Mouse (Mus musculus): ENCODE results near the gene 4931422A03Rik. TPM values are rescaled to one million over a fixed set of nuclear protein-coding genes. Genes with fewer than 3 reads are reported as not detected.

The 4931422A03Rik gene
- total RNA-seq, 2 experiments from 2014 or later: not detected

DNA sequence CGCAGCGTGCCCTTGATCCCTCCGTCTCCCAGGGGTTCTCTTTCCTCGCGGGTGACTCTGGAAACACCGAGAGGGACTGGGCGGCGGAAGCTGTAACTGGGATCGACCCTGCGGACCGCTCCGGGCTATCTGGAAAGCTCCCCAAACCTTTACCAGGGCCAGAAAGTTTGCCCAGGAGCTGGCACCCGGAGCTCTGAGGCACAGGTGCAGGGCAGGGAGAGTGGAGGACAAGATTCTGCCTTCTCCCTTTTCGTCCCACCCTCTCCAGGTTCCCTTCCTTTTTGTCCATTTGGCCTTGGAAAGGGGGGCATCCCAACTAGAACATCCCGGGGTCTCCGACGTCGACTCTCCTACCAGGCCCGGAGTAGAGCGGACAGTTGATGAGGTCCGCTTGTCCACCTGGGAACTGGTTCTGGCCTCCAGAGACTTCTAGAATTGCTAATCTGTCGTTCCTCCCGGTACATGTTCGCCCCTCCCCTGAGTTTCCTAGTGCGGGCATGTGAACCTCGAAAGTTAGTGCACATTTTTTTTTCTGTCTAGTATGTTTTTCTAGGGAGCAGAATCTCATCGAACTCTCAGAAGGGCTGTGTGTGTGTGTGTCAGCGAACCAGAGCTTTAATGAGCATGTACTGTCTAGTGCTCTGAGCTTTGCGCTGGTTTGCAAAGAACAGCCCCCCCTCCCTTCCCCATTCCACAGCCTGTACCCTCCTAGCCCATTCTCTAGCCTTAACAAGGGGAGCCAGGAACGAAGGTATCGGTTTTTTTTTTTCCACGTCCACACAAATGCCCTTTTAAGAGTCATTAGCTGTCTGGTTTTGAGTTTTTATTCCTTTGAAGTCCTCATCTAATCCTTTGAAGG, 57.1 kb downstream of the 4931422A03Rik start:
- no peak for DNase-seq
- intact Hi-C loops (cut with DNase I): no loop called here

GRCm38 (mm10) chr2:103970041-103970790, 57.9 kb downstream of the 4931422A03Rik start:
- intact Hi-C loops (cut with DNase I): no loop called here
- peak; percentile 60 for DNase-seq

DNA sequence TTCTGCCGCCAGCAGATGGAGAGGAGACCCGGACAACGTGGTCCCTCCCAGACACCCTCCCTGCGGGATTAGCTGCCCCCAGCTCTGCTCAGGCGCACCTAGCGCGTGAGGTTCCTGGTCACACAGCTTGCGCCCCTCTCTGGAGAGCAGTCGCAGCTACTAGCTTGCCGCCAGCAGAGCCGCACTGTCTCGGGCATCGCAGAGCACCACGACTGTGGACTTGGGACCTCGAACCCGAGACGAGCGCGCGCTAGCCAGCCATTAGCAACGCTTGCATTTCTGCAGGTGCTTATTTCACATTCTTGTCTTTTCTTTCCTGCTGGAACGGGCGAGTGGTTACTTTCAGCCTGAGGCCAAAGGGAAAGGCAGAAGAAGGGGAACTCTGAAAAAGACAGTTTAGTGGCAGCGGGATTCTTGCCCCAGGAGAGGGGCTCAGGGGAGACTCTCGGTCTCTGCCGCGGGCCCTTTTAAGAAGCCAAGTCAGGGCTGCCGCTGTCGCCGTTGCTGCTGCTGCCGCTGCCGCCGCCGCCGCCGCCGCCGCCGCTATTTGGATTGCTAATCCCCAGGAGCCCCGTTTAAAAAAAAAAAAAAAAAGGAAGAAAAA, 58.6 kb downstream of the 4931422A03Rik start:
- DNase-seq: peak; percentile 60
- intact Hi-C loops (cut with DNase I): no loop called here

- intact Hi-C loops (cut with DNase I): no loop called here
Observed at GRCm38 (mm10) chr2:103968919-103969436, 59.2 kb downstream of the 4931422A03Rik start.

GRCm38 (mm10) chr2:103968186-103968585, 60.0 kb downstream of the 4931422A03Rik start:
- intact Hi-C loops (cut with DNase I): no loop called here
- no peak for DNase-seq

More at GRCm38 (mm10) chr2:103968919-103969436, 59.2 kb downstream of the 4931422A03Rik start:
- no peak for DNase-seq

DNA sequence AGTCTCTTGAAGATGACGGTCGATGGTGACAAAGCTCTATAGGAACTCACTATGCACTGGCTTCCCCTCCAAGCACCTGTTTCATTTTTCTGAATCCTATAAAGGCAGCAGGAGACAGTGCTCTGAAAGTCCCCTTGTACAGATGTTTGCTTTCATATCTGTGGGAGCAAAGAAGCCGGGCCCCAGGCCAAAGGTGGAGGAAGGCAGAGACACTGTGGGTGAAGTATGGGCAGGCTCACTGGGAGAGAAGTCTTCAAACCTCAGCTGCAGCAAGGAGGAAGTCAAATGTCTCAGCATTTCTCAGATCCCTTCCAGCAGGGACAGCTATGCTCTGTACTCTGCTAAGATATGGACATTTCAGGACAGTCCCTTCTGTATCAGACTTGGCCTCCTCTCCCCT, 62.8 kb downstream of the 4931422A03Rik start:
- intact Hi-C loops (cut with DNase I): no loop called here
- no peak for DNase-seq

- no peak for DNase-seq
- intact Hi-C loops (cut with DNase I): no loop called here
Observed at GRCm38 (mm10) chr2:103962349-103962748, 65.8 kb downstream of the 4931422A03Rik start.

DNA sequence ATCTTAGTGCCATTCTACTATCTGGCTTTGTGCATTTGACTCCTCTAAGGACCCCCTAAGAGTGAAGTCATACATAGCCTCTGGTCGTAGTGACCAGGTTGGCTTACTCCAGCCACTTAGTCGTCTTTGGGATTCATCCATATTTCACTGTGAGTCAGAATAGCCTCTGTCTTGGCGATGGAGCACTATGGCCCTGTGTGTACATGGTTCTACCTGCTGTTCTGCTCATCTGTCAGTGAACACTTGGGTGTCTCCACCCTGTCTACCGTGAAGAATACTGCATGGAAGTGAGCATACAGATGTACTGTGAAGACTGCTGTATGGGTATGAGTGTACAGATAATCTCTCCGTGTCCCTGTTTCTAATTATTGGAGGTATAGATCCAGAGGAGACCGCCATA, 68.6 kb downstream of the 4931422A03Rik start:
- intact Hi-C loops (cut with DNase I): no loop called here

GRCm38 (mm10) chr2:103959066-103959465, 69.1 kb downstream of the 4931422A03Rik start:
- DNase-seq: no peak
- intact Hi-C loops (cut with DNase I): no loop called here

More for the DNA sequence above, 68.6 kb downstream of the 4931422A03Rik start:
- DNase-seq: no peak

DNA sequence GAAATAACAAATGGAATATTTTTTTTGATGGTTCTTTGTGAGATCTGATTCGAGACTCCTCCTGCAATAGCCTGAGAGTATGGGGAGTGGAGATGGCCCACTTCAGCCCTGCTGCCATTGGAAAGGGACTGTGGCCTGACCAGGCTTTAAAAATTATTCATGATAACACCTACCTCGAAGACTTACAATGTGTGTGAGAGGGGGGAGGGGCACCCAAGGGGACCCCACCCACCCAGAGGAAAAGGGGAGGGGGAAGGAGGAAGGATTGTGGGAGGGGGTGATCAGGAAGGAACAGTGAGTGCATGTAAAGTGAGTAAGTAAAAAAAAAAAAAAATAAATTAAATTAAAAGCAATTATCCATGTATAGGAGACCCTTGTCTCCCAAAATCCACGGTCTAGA, 69.5 kb downstream of the 4931422A03Rik start:
- no peak for DNase-seq
- intact Hi-C loops (cut with DNase I): no loop called here

- no peak for DNase-seq
- intact Hi-C loops (cut with DNase I): no loop called here
Observed at GRCm38 (mm10) chr2:103957649-103958546, 70.3 kb downstream of the 4931422A03Rik start, which contains the start of gene Lmo2. Gene Lmo2, plus strand, starts transcription at chr2:103957986.

GRCm38 (mm10) chr2:103956867-103957266, 71.3 kb downstream of the 4931422A03Rik start:
- no peak for DNase-seq
- intact Hi-C loops (cut with DNase I): no loop called here

- intact Hi-C loops (cut with DNase I): no loop called here
Observed at GRCm38 (mm10) chr2:103955714-103956113, 72.4 kb downstream of the 4931422A03Rik start.

GRCm38 (mm10) chr2:103953050-103953835, 74.9 kb downstream of the 4931422A03Rik start:
- peak; percentile 58 for DNase-seq
- intact Hi-C loops (cut with DNase I): no loop called here

More at GRCm38 (mm10) chr2:103955714-103956113, 72.4 kb downstream of the 4931422A03Rik start:
- no peak for DNase-seq

- intact Hi-C loops (cut with DNase I): no loop called here
Observed at GRCm38 (mm10) chr2:103947982-103948655, 80.0 kb downstream of the 4931422A03Rik start.

DNA sequence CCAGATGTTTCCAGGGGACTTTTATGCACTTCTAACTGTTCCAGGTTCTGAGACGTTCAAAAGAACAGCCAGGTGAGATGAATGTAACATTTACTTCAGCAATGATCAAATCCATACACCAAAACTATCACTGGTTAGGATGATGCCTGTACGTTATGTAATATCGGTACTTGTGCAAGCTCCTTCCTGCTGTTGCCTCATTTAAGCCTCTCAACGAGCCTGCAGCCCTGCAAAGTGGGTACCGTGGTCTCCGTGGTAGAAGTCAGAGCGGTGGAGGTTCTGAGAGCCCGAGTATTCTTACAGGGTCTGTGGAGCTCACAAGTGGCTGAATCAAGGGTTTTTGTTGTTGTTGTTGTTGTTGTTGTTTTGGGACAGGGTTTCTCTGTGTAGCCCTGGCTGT, 81.3 kb downstream of the 4931422A03Rik start:
- intact Hi-C loops (cut with DNase I): no loop called here
- DNase-seq: no peak

More at GRCm38 (mm10) chr2:103947982-103948655, 80.0 kb downstream of the 4931422A03Rik start:
- DNase-seq: peak; percentile 21

GRCm38 (mm10) chr2:103945571-103946092, 82.5 kb downstream of the 4931422A03Rik start:
- DNase-seq: no peak
- intact Hi-C loops (cut with DNase I): no loop called here

- intact Hi-C loops (cut with DNase I): no loop called here
- DNase-seq: no peak
Observed at GRCm38 (mm10) chr2:103944859-103945258, 83.3 kb downstream of the 4931422A03Rik start.
